Mouse (Mus musculus) heart, embryonic 14.5 days (tissue): ENCODE results near the gene Lactbl1. TPM values are rescaled to one million over a fixed set of nuclear protein-coding genes. Genes with fewer than 3 reads are reported as not detected.

Source experiments
- ATAC-seq: fragments of 200-750 bp; cut with Nextera tagmentation; 2 replicates; pipeline ENCODE4 v1.8.0; 2017; ENCODE audit warnings: low read depth, moderate TSS enrichment; ENCODE audit not compliant: insufficient number of reproducible peaks, insufficient read depth, low FRiP score
- H3K27ac ChIP-seq, 2 experiments: fragments of 200-500 bp in 1 of 2; fragments of 300-500 bp in 1 of 2; sonication (generic) in 1 of 2; replicated peaks in 1 of 2; 2 replicates each; pipeline ENCODE4 v1.5.1; 2012 to 2014; ENCODE audit warnings: low read depth in 2 of 2, low read length in 2 of 2, control low read depth in 1 of 2, mild to moderate bottlenecking in 1 of 2, mixed read lengths in 1 of 2; ENCODE audit not compliant: control insufficient read depth in 1 of 2, insufficient read depth in 1 of 2
- H3K27me3 ChIP-seq: fragments of 300-500 bp; sonication (generic); 2 replicates; pipeline ENCODE4 v1.6.1; 2014; ENCODE audit warnings: mild to moderate bottlenecking, low read length, control low read depth; ENCODE audit not compliant: control insufficient read depth, insufficient read depth
- H3K36me3 ChIP-seq: fragments of 300-500 bp; sonication (generic); 2 replicates; pipeline ENCODE4 v1.6.1; 2014; ENCODE audit warnings: mild to moderate bottlenecking, control low read depth, low read length, mixed read lengths; ENCODE audit not compliant: control insufficient read depth, insufficient read depth
- H3K4me1 ChIP-seq, 2 experiments: fragments of 200-500 bp in 1 of 2; fragments of 300-500 bp in 1 of 2; sonication (generic) in 1 of 2; 2 replicates each; pipeline ENCODE4 v1.6.1; 2012 to 2014; ENCODE audit warnings: low read length in 2 of 2, control low read depth in 1 of 2, mixed read lengths in 1 of 2; ENCODE audit not compliant: control insufficient read depth in 2 of 2, insufficient read depth in 2 of 2
- H3K4me2 ChIP-seq: fragments of 300-500 bp; sonication (generic); 2 replicates; pipeline ENCODE4 v1.6.1; 2014; ENCODE audit warnings: mild to moderate bottlenecking, low read length
- H3K4me3 ChIP-seq, 2 experiments: fragments of 200-500 bp in 1 of 2; fragments of 300-500 bp in 1 of 2; sonication (generic) in 1 of 2; 2 replicates each; pipeline ENCODE4 v1.5.1; 2012 to 2014; ENCODE audit warnings: low read length in 2 of 2, mild to moderate bottlenecking in 2 of 2, control low read depth in 1 of 2, low read depth in 1 of 2, moderate library complexity in 1 of 2; ENCODE audit not compliant: control insufficient read depth in 1 of 2, insufficient read depth in 1 of 2
- H3K9ac ChIP-seq: fragments of 300-500 bp; sonication (generic); 2 replicates; pipeline ENCODE4 v1.6.1; 2014; ENCODE audit warnings: mild to moderate bottlenecking, low read length
- H3K9me3 ChIP-seq: fragments of 300-500 bp; sonication (generic); 2 replicates; pipeline ENCODE4 v1.6.1; 2016; ENCODE audit warnings: low read length, control low read depth; ENCODE audit not compliant: control insufficient read depth
- WGBS: fragments of 180-500 bp; shearing (Covaris S2); extraction: QIAGEN DNeasy Blood & Tissue Kit; methylation state at CpG from one replicate; pipeline ENCODE4 v1.1.7; 2014; 5-methylcytosine and 5-hydroxymethylcytosine counted together
- polyA plus RNA-seq: library from polyadenylated mRNA; unstranded; fragments of >200 nt; fragmentation: Nextera tagmentation; extraction: Ambion mirVana; gene quantifications from 2 replicates; pipeline ENCODE4 v1.2.1, GENCODE M21; 2014

The Lactbl1 gene
- not detected in 2 replicates for polyA plus RNA-seq

- H3K36me3 ChIP-seq, result no peaks in the 10 kb centered on the region
- WGBS, result 36% methylated on average over 6 of the region's 6 CpGs
- no peak within 1 kb of the TSS for H3K27ac ChIP-seq
- H3K4me1 ChIP-seq, result peaks cover 4% of the 10 kb centered on the region in 2 experiments; a peak in 2 of 4 replicates
- peaks cover 6% of the 10 kb centered on the region; the same call in 1 of the 2 replicates for H3K27me3 ChIP-seq
- no peak within 1 kb of the TSS for H3K4me2 ChIP-seq
- H3K4me3 ChIP-seq, result no peak within 1 kb of the TSS
- no peaks in the 10 kb centered on the region for H3K9me3 ChIP-seq
- no peak within 1 kb of the TSS for H3K9ac ChIP-seq
- ATAC-seq, result no peak
Measured at GRCm38 (mm10) chr4:136622388-136622787, at the start of gene Lactbl1. Lactbl1 (plus strand) TSS chr4:136622621.

GRCm38 (mm10) chr4:136581885-136582284, 40.5 kb upstream of the Lactbl1 start:
- H3K4me1 ChIP-seq, result peaks cover 0 to 20% of the 10 kb centered on the region in 2 experiments; a peak in 3 of 4 replicates
- peaks cover 2% of the 10 kb centered on the region; the same call in 1 of the 2 replicates for H3K36me3 ChIP-seq
- ATAC-seq, result no peak
- H3K9me3 ChIP-seq, result no peaks in the 10 kb centered on the region
- H3K27me3 ChIP-seq, result no peaks in the 10 kb centered on the region
- H3K4me2 ChIP-seq, result no peak overlapping the region
- H3K27ac ChIP-seq, result no peak overlapping the region
- H3K9ac ChIP-seq, result no peak overlapping the region
- no peak overlapping the region for H3K4me3 ChIP-seq
- WGBS, result 93% methylated on average over 3 of the region's 3 CpGs

- Histone ChIP-seq H3K27ac (no peak overlapping the region), H3K4me1 (peaks cover 0 to 10% of the 10 kb centered on the region in 2 experiments; a peak in 2 of 4 replicates), H3K36me3 (peaks cover 25% of the 10 kb centered on the region), H3K4me3 (no peak overlapping the region), H3K27me3 (no peaks in the 10 kb centered on the region), H3K9me3 (no peaks in the 10 kb centered on the region), H3K4me2 (no peak overlapping the region), H3K9ac (no peak overlapping the region)
- ATAC-seq, result no peak
- 80% methylated on average over 4 of the region's 4 CpGs for WGBS
Measured at GRCm38 (mm10) chr4:136587221-136587827, 35.1 kb upstream of the Lactbl1 start.

- Histone ChIP-seq H3K36me3 (peaks cover 29% of the 10 kb centered on the region), H3K9ac (no peak overlapping the region), H3K4me3 (no peak overlapping the region), H3K4me2 (no peak overlapping the region), H3K27ac (no peak overlapping the region), H3K27me3 (no peaks in the 10 kb centered on the region), H3K9me3 (no peaks in the 10 kb centered on the region), H3K4me1 (peaks cover 0 to 9% of the 10 kb centered on the region in 2 experiments; a peak in 2 of 4 replicates)
- ATAC-seq, result no peak
- 47% methylated on average over 4 of the region's 4 CpGs for WGBS
Measured at GRCm38 (mm10) chr4:136588003-136588402, 34.4 kb upstream of the Lactbl1 start.

GRCm38 (mm10) chr4:136592111-136592510, 30.3 kb upstream of the Lactbl1 start:
- H3K27ac ChIP-seq, result no peak overlapping the region
- ATAC-seq, result no peak
- peaks cover 0 to 11% of the 10 kb centered on the region in 2 experiments; a peak in 3 of 4 replicates for H3K4me1 ChIP-seq
- 59% methylated on average over 4 of the region's 4 CpGs for WGBS
- H3K9me3 ChIP-seq, result no peaks in the 10 kb centered on the region
- H3K36me3 ChIP-seq, result peaks cover 33% of the 10 kb centered on the region
- no peaks in the 10 kb centered on the region for H3K27me3 ChIP-seq
- H3K9ac ChIP-seq, result no peak overlapping the region
- H3K4me2 ChIP-seq, result no peak overlapping the region
- H3K4me3 ChIP-seq, result no peak overlapping the region

GRCm38 (mm10) chr4:136594006-136594405, 28.4 kb upstream of the Lactbl1 start:
- Histone ChIP-seq H3K9ac (no peak overlapping the region), H3K9me3 (no peaks in the 10 kb centered on the region), H3K4me1 (peaks cover 0 to 11% of the 10 kb centered on the region in 2 experiments; a peak in 3 of 4 replicates), H3K4me3 (no peak overlapping the region), H3K27ac (0 out of 4 replicates have a peak overlapping the region, but pooled peaks of 1 of the 2 experiments have one; percentile 19), H3K4me2 (no peak overlapping the region), H3K36me3 (peaks cover 33% of the 10 kb centered on the region), H3K27me3 (no peaks in the 10 kb centered on the region)
- WGBS, result 88% methylated on average over 2 of the region's 2 CpGs
- ATAC-seq, result no peak

GRCm38 (mm10) chr4:136595221-136595620, 27.2 kb upstream of the Lactbl1 start:
- no peak overlapping the region for H3K9ac ChIP-seq
- peaks cover 26% of the 10 kb centered on the region for H3K36me3 ChIP-seq
- H3K4me3 ChIP-seq, result no peak overlapping the region
- no peaks in the 10 kb centered on the region for H3K27me3 ChIP-seq
- H3K4me1 ChIP-seq, result peaks cover 0 to 11% of the 10 kb centered on the region in 2 experiments; a peak in 3 of 4 replicates
- 83% methylated on average over 6 of the region's 6 CpGs for WGBS
- H3K9me3 ChIP-seq, result no peaks in the 10 kb centered on the region
- no peak overlapping the region for H3K4me2 ChIP-seq
- no peak overlapping the region for H3K27ac ChIP-seq
- no peak for ATAC-seq
